Mouse (Mus musculus): ENCODE measurements at regions not wholly inside any gene's neighbourhood (a gene's known extent, or its start where the extent isn't known, plus 50 kb on each side); places are given as distances from the start of the nearest gene placed in this dataset.

DNA sequence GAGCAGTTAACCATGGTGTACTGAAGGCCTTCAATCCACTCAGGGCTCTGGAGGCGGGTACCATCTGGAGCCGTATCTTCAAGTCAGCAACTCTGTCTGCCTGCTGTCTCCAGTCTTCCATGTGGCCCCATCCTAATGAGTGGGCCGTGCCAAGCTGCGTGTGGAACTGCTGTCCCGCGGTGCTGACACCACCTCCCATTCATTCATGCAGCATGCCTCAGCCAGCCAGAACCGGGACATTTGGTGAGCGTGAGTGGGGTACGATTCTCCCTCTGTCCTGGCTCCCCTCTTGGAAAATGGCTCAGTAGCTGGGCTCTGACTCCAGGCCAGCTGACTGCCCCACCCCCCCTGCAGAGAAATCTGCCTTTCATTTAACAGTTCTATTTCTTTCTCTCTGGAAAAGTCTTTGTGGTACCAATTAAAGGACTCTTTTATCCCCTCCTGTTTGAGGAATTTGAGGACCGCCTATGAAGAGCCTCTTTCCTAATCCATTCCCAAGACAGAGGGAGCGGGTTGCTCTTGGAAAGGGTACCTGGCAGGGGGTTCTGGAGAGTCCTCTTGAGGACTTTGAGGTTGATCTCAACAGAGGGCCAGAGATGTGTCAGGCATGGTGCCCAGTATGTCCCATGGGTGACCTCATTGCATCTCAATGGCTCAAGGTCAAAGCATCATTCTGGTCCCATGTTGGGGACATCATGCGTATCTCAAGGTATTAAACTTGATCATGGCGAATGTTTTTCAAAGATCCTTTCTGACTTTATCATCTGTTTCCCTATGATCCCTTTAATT, 55.5 kb upstream of the Brd7 start:
- H3K36me3 ChIP-seq (ENCODE audit: control insufficient read depth, insufficient read depth, low read length, poor library complexity, severe bottlenecking), result no peaks in the 10 kb centered on the region
- no peak overlapping the region for H3K27ac ChIP-seq (ENCODE audit: insufficient read depth, low read depth, low read length, poor library complexity, severe bottlenecking)
- no peak overlapping the region for H3K4me3 ChIP-seq (ENCODE audit: insufficient read depth in 1 of 2, low read depth in 1 of 2, low read length in 2 of 2, poor library complexity in 1 of 2, severe bottlenecking in 1 of 2)
- H3K4me1 ChIP-seq (ENCODE audit: control insufficient read depth in 2 of 2, insufficient read depth in 2 of 2, low read length in 2 of 2, poor library complexity in 1 of 2), result no peaks in the 10 kb centered on the region
- TF ChIP-seq ZNF384 (IDR thresholded peaks at IDR 0.05; ENCODE audit: low read depth, low read length) (no peak), HCFC1 (IDR thresholded peaks at IDR 0.05; ENCODE audit: borderline replicate concordance, insufficient read depth, low read length) (no peak), MAFK (IDR thresholded peaks at IDR 0.05; ENCODE audit: insufficient read depth, low read depth, low read length) (no peak), CHD2 (IDR thresholded peaks at IDR 0.05; ENCODE audit: low read depth, low read length) (no peak), ZC3H11A (IDR thresholded peaks at IDR 0.05; ENCODE audit: borderline replicate concordance, low read depth, low read length) (no peak)
- H3K9ac ChIP-seq (ENCODE audit: insufficient read depth, low read depth, low read length, poor library complexity, severe bottlenecking), result no peak overlapping the region
- H3K9me3 ChIP-seq (ENCODE audit: control insufficient read depth, insufficient read depth, low read depth, low read length), result no peaks in the 10 kb centered on the region
- in situ Hi-C loops (cut with MboI; ENCODE audit: low sequenced_read_pairs in 2 of 2, unreplicated experiment in 2 of 2), result no loop called here
- no peak for DNase-seq (ENCODE audit: low read depth, low spot score)

DNA sequence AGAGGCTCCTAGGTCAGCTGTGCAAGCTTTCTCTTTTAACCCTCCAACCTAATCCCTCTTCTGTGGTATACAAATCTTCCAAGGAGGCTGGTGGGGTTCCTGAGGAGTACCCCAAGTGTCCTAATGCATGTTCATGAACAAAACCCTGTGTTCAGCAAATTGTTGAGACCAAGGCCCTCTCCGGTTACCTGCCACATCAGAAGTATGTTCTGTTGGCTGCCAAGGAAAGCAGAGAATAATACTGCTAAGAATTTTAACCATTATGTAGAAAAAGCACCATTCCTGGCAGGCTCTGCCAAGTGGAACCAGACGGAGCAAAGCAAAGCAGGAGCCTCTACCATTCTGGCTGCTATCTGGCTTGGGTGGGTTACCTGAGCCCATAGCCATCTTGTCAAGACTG, 61.3 kb upstream of the Brd7 start:
- no peak for TF ChIP-seq MAFK (IDR thresholded peaks at IDR 0.05; ENCODE audit: insufficient read depth, low read depth, low read length)
- TF ChIP-seq HCFC1 (IDR thresholded peaks at IDR 0.05; ENCODE audit: borderline replicate concordance, insufficient read depth, low read length), result no peak
- no peak for TF ChIP-seq CHD2 (IDR thresholded peaks at IDR 0.05; ENCODE audit: low read depth, low read length)
- no peak for TF ChIP-seq ZNF384 (IDR thresholded peaks at IDR 0.05; ENCODE audit: low read depth, low read length)
- TF ChIP-seq ZC3H11A (IDR thresholded peaks at IDR 0.05; ENCODE audit: borderline replicate concordance, low read depth, low read length), result no peak
- DNase-seq (ENCODE audit: low read depth, low spot score), result no peak
- no peak overlapping the region for H3K9ac ChIP-seq (ENCODE audit: insufficient read depth, low read depth, low read length, poor library complexity, severe bottlenecking)

GRCm38 (mm10) chr8:88428560-88428959, 66.6 kb upstream of the Brd7 start:
- Histone ChIP-seq H3K4me3 (ENCODE audit: insufficient read depth in 1 of 2, low read depth in 1 of 2, low read length in 2 of 2, poor library complexity in 1 of 2, severe bottlenecking in 1 of 2) (no peak overlapping the region), H3K36me3 (ENCODE audit: control insufficient read depth, insufficient read depth, low read length, poor library complexity, severe bottlenecking) (no peaks in the 10 kb centered on the region), H3K9ac (ENCODE audit: insufficient read depth, low read depth, low read length, poor library complexity, severe bottlenecking) (no peak overlapping the region), H3K9me3 (ENCODE audit: control insufficient read depth, insufficient read depth, low read depth, low read length) (no peaks in the 10 kb centered on the region), H3K4me1 (ENCODE audit: control insufficient read depth in 2 of 2, insufficient read depth in 2 of 2, low read length in 2 of 2, poor library complexity in 1 of 2) (no peaks in the 10 kb centered on the region), H3K27ac (ENCODE audit: insufficient read depth, low read depth, low read length, poor library complexity, severe bottlenecking) (no peak overlapping the region)
- no peak for DNase-seq (ENCODE audit: low read depth, low spot score)
- TF ChIP-seq ZNF384 (IDR thresholded peaks at IDR 0.05; ENCODE audit: low read depth, low read length), result no peak
- TF ChIP-seq ZC3H11A (IDR thresholded peaks at IDR 0.05; ENCODE audit: borderline replicate concordance, low read depth, low read length), result no peak
- TF ChIP-seq HCFC1 (IDR thresholded peaks at IDR 0.05; ENCODE audit: borderline replicate concordance, insufficient read depth, low read length), result no peak
- TF ChIP-seq CHD2 (IDR thresholded peaks at IDR 0.05; ENCODE audit: low read depth, low read length), result no peak
- TF ChIP-seq MAFK (IDR thresholded peaks at IDR 0.05; ENCODE audit: insufficient read depth, low read depth, low read length), result no peak
- in situ Hi-C loops (cut with MboI; ENCODE audit: low sequenced_read_pairs in 2 of 2, unreplicated experiment in 2 of 2), result no loop called here

More for the DNA sequence above, 61.3 kb upstream of the Brd7 start:
- in situ Hi-C loops (cut with MboI; ENCODE audit: low sequenced_read_pairs in 2 of 2, unreplicated experiment in 2 of 2), result no loop called here
- H3K4me3 ChIP-seq (ENCODE audit: insufficient read depth in 1 of 2, low read depth in 1 of 2, low read length in 2 of 2, poor library complexity in 1 of 2, severe bottlenecking in 1 of 2), result no peak overlapping the region
- H3K4me1 ChIP-seq (ENCODE audit: control insufficient read depth in 2 of 2, insufficient read depth in 2 of 2, low read length in 2 of 2, poor library complexity in 1 of 2), result no peaks in the 10 kb centered on the region
- no peaks in the 10 kb centered on the region for H3K36me3 ChIP-seq (ENCODE audit: control insufficient read depth, insufficient read depth, low read length, poor library complexity, severe bottlenecking)
- H3K27ac ChIP-seq (ENCODE audit: insufficient read depth, low read depth, low read length, poor library complexity, severe bottlenecking), result no peak overlapping the region
- no peaks in the 10 kb centered on the region for H3K9me3 ChIP-seq (ENCODE audit: control insufficient read depth, insufficient read depth, low read depth, low read length)

DNA sequence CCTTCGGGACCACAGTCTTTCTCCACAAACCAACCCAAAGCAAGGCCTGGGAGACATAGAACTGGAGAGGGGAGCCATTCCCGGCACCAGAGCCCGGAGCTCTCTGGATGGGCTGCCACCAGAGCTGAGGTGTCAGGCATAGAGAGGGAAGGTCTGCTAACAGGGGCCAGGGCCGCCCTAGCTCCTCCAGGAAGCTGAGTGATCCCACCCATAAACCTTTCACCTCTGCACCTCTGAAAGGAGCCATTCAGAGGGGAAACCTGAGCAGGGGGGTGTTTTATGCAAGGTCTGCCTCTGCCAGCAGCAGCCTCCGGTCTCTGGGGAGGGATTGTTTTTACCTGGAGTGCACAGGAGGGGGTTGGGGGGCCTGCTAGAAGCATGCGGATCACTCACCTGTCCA, 69.4 kb upstream of the Brd7 start:
- in situ Hi-C loops (cut with MboI; ENCODE audit: low sequenced_read_pairs in 2 of 2, unreplicated experiment in 2 of 2), result no loop called here
- H3K27ac ChIP-seq (ENCODE audit: insufficient read depth, low read depth, low read length, poor library complexity, severe bottlenecking), result no peak overlapping the region
- DNase-seq (ENCODE audit: low read depth, low spot score), result no peak

More for the DNA sequence above, 69.4 kb upstream of the Brd7 start:
- no peak overlapping the region; the same call in 1 of the 2 replicates for H3K9ac ChIP-seq (ENCODE audit: insufficient read depth, low read depth, low read length, poor library complexity, severe bottlenecking)
- no peaks in the 10 kb centered on the region for H3K4me1 ChIP-seq (ENCODE audit: control insufficient read depth in 2 of 2, insufficient read depth in 2 of 2, low read length in 2 of 2, poor library complexity in 1 of 2)
- TF ChIP-seq ZC3H11A (IDR thresholded peaks at IDR 0.05; ENCODE audit: borderline replicate concordance, low read depth, low read length) (no peak), HCFC1 (IDR thresholded peaks at IDR 0.05; ENCODE audit: borderline replicate concordance, insufficient read depth, low read length) (no peak), ZNF384 (IDR thresholded peaks at IDR 0.05; ENCODE audit: low read depth, low read length) (no peak), MAFK (IDR thresholded peaks at IDR 0.05; ENCODE audit: insufficient read depth, low read depth, low read length) (no peak), CHD2 (IDR thresholded peaks at IDR 0.05; ENCODE audit: low read depth, low read length) (no peak)
- no peak overlapping the region for H3K4me3 ChIP-seq (ENCODE audit: insufficient read depth in 1 of 2, low read depth in 1 of 2, low read length in 2 of 2, poor library complexity in 1 of 2, severe bottlenecking in 1 of 2)
- no peaks in the 10 kb centered on the region for H3K36me3 ChIP-seq (ENCODE audit: control insufficient read depth, insufficient read depth, low read length, poor library complexity, severe bottlenecking)
- no peaks in the 10 kb centered on the region for H3K9me3 ChIP-seq (ENCODE audit: control insufficient read depth, insufficient read depth, low read depth, low read length)
